Mouse (Mus musculus) spleen, adult 2 months (tissue): ENCODE results near the gene Golgb1.

Experiments
- CTCF ChIP-seq: fragments of 200-500 bp; IDR thresholded peaks from 2 replicates; pipeline ENCODE4 v1.5.1; 2011; ENCODE audit warnings: mild to moderate bottlenecking, inconsistent platforms; ENCODE audit not compliant: insufficient read depth, insufficient read length, insufficient replicate concordance; ENCODE audit errors: extremely low read depth
- POLR2A ChIP-seq: fragments of 200-500 bp; IDR thresholded peaks from 2 replicates; pipeline ENCODE4 v1.6.1; 2011; ENCODE audit warnings: low read depth, low read length, inconsistent platforms

DNA sequence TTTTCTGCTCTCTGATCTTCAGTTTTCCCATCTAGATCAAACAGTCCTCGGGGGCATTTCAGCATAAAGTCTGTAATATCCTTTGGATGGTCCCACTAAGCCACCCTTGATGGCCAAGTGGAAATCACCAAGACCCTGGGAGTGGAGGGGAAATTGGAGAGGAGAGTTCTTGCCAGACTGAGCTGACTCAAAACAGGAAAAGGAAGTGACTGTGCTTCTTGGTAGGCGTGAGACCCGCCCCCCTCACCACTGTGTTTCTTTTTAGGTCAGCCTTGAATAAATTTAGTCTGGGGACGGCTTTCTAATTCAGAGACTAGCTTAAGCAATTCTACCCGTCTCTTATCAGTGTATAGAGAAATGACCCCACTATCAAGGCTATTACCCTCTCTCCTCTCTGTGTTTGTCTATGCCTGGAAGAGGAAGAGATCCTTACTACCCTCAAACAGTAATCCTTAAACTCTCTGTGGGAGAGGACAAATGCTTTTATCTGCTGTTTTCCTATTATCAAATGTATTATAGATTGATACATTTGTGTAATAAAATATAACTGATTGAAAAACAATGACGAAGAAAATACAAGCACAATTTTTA is 66.3 kb downstream of the Golgb1 start:
- TF ChIP-seq POLR2A (no peak), CTCF (no peak)
